Mouse (Mus musculus): ENCODE measurements at regions not wholly inside any gene's neighbourhood (a gene's known extent, or its start where the extent isn't known, plus 50 kb on each side); places are given as distances from the start of the nearest gene placed in this dataset.
A peak's percentile ranks its signal among the peaks of the same experiment; 100 is the strongest.
"Not testable (repeated sequence)": the region's sequence is repeated elsewhere in the genome, so short reads cannot be mapped to it uniquely, and the experiment has no call there.

DNA sequence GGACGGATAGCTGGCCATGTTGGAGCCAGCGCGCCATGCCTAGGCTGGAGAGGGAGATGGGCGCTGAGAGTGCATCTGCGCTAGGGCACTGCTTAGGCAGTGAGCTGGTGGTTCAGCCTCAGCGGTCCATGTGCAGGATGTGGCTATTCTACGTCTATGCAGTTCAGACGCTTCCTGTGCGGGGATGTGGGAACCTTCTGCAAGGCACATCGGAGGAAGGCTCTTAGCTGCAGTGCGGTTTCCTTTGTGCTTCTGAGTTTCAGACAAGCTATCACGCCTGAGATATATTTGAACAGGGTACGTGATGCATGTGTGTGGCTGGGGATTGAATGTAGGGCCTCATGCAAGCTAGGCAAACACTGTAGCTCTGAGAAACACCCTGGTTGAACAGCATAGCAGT is 54.4 kb upstream of the Lrpprc start:
- DNase-seq (ENCODE audit: low spot score): no peak

DNA sequence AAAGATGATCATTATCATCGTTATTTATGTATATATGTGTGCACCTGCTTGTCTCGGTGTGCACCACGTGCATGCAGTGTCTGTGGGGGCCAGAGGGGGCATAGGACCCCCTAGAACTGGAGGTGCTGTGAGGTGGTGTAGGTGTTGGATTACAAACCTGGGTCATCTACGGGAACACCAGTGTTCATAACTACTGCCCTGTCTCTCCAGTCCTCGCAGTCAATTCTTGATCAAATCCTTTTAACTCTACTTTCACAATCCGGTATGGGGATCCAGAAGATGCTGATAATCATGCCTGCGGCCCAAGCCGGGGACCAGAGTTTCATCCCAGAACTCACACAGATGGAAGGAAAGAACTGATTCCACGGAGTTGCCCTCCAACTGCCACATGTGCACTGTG is 55.6 kb upstream of the Lrpprc start:
- no peak for DNase-seq (ENCODE audit: low spot score)

DNA sequence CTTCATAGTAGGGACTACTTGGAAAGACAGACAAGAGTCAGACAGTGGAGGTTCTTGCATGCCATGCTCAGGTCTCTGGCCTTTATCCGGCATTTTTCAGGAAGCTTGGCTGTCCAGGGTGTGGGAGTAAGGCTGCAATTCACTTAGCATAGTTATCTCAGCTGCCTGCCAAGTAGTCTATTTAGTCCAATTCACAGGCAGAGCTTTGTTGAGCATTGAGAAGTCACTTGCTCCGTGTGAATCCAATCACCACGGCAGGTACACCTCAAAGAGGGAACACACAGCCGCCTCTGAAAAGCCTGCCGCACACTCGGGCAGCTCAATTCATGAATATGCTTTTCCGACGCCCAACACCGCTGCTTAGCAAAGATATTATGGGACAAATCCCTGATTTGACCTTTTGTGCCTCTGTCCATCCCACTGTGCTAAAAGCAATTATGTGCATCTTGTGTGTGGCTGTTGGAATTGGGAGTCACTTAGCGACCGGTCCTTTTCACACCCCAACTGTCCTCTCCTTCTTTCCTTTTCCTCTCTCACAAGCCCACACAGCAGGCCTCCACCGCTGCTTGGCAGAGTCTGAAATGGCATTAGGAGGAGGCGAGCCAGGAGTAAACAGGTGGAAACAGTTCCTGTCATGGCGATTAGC is 57.9 kb upstream of the Lrpprc start:
- DNase-seq (ENCODE audit: low spot score): no peak

DNA sequence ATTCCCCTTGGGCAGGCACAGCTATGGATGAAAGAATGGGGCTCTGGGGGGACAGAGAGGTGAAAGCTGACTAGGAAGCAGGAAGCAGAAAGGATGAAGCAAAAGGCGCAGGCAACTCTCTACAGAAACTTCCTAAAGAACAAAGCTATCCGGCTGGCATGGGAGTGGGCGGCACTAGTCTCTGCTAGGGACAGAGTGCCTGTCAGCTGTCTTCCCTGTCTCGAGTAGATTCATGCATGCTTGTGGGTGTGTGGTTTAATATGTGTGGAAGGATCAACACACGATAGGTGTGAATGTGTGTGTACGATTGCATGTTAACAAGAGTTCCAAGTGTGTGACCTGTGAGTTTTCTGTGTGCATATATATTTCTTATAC is 58.4 kb upstream of the Lrpprc start:
- DNase-seq (ENCODE audit: low spot score): no peak

DNA sequence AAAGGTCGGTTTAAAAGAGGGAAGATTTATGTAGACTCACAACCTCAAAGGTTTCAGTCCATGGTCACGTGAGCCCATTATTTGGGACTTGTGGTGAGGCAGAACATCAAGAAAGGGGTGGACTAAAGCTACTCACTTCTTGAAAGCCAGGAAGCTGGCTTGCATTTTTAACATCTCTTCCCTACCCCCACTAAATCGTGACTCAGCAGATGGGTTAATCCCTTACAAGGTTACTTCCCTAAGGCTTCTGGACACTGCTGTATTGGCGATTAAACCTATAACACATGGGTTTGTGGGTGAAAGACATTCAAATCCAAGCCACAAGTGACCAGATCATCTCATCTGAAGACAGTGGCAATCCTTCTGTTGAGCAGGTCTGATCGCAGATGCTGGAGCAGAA is 59.9 kb upstream of the Lrpprc start:
- no peak for DNase-seq (ENCODE audit: low spot score)

DNA sequence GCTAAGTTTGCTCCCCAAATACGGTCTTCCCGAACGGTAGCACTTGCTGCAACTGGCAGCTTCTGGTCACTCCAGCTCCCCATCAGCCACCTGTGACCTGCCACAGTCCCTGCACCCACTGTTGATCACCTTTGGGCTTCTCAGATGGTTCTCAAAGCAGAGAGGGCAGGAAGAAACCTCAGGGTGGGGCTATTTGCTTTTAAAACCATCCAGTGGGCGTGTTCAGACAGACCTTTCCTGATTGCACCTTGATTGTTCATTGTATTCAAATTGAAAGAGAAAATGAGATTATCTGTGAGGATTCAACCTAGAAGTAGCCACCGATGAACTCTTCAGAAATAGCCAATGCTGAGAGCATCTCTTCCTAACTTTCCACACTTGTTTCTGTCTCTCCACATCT is 60.3 kb upstream of the Lrpprc start:
- no peak for DNase-seq (ENCODE audit: low spot score)

DNA sequence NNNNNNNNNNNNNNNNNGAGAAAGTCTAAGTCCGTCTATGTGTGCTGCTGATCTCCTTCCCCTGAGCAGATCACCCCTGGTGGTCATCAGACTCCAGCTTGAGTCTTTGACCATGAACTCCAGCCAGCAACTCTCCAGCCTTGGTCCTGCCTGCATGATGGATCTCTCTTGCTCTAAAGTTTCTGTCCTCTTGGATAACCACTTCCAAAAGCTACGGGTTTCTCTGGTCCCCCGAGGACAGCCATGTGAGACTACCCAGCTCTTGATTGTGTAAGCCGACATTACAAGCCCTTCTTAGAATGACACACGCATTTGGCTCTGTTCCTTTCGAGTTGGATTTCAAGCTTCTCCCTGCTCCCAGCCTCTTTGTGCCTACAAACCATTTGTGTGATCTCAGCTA is 66.4 kb upstream of the Lrpprc start:
- DNase-seq (ENCODE audit: low spot score): no peak

DNA sequence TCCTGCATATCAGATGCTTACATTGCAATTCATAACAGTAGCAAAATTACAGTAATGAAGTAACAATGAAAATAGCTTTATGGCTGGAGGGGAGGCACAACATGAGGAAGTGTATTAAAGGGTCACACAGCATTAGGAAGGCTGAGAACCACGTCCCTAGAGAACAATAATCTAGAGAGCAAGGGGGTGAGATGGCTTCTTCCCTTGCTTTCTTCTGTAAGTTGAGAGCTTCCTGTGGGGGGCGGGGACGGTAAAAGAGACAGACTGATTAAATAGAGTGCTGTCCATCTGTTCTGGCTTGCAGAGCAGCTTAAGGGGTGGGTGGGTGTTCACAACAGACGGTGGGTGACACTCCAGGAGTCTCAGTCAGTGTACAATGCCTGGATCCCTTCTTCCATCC is 68.2 kb upstream of the Lrpprc start:
- DNase-seq (ENCODE audit: low spot score): no peak

DNA sequence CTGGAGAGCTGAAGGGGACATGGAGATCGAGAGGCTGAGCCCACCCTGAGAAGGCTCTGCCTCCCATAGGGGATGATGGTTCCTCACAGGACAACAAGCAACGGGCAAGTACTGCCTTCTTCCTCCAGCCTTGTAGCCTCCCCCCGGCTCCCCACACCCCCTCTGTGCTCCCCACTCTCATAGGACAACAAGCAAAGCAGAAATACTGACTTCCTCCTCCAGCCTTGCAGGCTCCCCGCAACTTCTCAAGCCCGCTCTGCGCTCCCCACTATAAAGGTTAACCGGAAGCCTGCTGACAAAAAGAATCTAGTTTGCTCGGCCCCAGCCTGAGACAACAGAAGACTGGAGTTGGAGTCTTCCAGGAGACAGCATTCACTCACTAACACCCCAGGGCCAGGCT is 69.3 kb upstream of the Lrpprc start:
- DNase-seq (ENCODE audit: low spot score): no peak

DNA sequence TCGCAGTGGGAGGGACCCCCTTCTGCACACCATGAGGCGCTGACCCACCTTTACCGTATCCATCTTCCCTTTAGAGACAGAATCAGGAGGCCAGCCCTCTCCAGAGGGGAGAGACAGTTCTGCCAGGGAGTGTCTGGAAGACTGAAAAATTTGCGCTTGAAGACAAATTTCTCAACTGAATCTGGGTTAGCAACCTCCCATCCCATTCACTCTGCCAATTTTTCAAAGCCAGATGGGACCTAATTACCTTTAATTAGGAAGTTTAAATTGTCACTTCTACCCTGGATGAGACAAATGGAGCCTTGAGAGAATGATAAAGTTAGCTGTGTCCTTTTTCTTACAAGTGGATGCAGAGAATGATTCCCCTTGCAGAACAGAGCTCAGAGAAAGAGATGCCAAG is 70.2 kb upstream of the Lrpprc start:
- DNase-seq (ENCODE audit: low spot score): no peak

DNA sequence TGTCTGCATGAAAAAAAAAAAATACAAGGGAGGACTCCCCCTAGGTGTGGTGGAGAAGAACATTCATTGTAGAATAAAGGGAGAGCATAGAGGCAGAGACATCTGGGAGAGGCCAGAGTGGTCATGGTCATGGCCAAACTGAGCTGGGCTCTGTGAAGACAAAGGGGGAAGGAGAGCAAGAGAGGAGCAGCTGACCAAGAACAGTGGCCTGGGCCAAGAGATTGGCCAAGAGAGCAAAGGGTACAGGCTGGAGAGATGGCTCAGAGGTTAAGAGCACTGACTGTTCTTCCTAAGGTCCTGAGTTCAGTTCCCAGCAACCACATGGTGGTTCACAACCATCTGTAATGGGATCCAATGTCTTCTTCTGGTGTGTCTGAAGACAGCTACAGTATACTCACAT is 73.6 kb upstream of the Lrpprc start:
- DNase-seq (ENCODE audit: low spot score): not testable (repeated sequence)

DNA sequence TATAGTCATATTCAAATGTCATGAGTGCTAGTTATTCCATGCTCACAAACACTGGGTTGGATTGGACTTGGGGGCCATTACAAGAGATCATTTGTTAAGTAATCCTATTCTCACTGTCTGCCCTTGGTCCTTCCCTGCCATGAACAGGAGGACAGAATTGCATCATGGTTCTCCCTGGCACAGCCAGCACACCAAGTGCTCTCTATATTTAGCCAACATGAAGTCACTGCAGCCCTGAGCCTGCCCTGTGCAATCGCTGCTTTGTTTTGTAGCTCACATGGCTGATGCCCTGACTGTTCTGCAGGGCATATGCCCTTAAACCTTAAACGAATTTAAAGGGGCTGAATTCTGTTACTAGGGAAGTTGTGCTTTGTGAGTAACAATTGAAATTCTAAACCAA is 74.6 kb upstream of the Lrpprc start:
- no peak for DNase-seq (ENCODE audit: low spot score)

DNA sequence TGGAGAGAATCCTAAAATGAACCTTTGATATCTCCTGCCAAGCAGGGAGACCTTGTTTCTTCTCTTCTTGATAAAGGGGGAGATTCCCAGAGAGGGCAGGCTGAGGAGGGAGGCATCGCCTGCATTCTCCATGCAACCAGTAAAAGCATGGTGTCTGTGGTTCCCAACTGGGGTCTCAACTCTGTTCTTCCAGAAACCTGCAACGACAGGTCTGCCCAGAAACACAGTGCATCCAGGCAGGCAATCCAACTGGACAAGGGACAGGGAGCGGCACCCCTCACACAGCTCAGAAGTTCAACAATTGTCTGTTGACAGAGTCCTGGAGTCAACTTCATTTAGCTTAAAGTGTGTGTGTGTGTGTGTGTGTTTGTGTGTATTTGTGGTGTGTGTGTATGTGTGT is 75.0 kb upstream of the Lrpprc start:
- no peak for DNase-seq (ENCODE audit: low spot score)

DNA sequence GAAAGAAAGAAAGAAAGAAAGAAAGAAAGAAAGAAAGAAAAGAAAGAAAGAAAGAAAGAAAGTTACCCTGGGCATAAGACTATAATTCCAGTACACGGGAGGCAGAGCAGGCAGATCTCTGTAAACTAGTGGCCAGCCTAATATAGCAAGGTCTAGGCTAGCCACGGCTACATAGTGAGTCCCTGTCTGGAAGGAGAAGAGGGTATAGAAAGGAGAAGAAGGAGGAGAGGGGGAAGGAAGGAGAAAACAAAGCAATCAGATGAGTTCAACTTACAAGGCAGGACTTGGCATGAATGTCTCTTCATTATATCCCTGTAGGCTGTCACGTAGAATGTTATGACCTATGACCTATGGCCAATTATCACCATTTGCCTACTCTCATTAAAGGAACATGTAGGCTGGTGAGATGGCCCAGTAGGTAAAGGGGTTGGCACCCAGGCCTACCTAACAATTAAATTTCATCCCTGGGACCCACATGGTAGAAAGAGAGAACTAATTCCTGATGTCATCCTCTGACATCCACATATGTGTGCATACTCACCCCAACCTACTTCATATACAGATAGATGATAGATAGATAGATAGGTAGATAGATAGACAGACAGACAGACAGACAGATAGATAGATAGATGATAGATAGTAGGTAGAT is 78.6 kb upstream of the Lrpprc start:
- no peak for DNase-seq (ENCODE audit: low spot score)

DNA sequence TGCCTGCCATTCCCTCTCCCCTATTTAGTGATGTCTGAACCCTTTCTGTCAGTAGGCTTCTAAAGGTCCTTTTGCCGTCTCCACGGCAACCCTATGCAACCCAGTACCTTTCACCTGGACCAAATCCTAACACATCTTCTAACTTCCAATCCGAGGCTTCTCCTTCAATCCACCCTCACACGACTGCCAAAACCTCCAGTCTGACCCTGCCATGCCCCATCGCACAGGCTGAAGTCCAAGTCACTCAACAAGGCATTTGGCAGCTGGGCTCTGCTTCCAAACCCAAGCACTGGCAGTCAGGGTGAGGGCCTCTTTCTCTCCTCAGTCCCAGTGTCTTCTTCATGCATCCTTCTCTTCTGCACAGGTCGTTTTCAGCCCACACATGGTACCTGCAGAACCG is 83.0 kb upstream of the Lrpprc start:
- peak; percentile 17 for DNase-seq (ENCODE audit: low spot score)

DNA sequence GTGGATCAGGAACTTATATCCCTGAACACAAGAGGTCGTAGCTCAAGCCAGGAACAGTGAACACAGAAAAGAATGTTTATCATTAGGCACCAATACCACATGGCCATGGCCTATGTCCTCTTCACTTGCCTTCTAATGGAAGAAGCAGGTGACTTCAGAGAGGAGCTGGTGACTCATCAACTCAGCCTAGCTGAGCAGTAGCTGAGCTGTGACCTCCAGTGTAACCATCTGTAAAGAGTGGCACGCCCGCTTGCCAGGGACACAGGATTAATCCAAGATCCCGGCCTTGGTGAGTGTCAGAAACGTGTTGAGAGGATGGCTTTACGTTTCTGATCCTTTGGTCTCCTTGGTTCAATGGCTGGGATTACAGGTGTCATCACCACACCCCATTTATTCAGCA is 82.0 kb upstream of the Ppm1b start:
- no peak for DNase-seq (ENCODE audit: low spot score)

DNA sequence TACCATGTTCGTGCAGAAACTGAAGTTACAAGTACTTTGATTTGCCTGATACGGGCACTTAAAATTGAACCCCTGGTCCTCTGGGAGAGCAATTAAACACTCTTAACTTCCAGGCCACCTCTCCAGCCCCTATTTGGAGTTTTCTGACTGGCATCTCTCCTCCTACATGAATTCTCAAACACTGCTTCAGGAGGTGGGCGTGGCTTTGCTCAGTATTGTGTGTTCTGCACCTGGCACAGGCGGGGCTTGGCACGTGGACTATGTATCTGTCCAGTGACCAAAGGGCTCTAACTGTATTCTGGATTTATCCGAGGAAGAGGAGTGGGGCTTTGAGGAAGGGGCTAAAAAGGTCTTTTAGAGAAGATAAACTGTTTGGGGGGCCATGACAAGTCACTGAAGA is 81.5 kb upstream of the Ppm1b start:
- DNase-seq (ENCODE audit: low spot score): no peak

DNA sequence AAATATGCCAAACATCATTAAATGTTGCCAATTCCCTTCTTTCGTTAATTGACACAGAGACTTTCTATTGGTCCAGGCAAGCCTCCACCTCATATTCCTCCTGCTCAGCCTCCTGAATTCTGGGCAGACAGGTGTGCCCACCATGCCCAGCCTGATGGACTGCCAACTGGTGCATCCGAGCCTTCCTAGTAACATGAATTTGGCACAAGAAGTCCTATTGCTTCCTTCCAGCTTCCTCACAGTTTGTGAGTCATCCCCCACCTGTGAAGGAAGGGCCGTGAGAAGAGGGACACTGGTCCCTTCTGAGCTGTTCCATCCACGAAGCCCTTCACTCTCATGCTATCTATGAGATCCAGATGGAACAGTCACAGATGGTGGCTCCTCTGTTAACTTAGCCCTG is 80.5 kb upstream of the Ppm1b start:
- no peak for DNase-seq (ENCODE audit: low spot score)

DNA sequence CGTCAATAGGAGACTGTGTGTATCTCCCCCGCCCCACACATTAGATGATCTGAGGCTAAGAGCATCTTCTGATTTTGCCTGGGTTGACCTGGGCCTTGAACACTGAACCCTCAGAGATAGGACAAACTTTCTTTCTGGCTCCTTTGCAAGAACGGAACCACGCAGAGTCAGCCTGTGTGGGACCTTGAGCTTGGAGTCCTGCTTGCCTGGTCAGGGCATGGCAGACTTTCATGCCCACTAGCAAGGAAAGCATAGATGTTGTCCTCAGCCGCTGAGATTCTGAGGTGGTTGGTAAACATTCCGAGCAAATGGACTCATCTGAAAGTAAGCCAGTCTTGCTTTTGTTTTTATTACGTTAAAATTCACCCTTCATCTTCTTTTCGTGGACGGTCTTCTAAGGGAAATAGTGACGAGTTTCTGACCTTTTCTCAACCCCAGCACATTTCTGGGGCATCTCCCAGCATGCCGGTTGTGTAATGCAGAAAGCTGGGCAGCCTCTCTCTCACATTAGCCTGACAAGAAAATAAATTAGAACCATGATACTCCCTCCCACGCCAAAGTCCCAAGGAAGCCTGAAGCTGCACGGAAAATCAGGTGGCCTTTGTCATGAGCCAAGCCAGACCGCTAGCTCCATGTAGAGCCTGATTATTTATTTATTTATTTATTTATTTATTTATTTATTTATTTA is 79.2 kb upstream of the Ppm1b start:
- DNase-seq (ENCODE audit: low spot score): peak; percentile 10

DNA sequence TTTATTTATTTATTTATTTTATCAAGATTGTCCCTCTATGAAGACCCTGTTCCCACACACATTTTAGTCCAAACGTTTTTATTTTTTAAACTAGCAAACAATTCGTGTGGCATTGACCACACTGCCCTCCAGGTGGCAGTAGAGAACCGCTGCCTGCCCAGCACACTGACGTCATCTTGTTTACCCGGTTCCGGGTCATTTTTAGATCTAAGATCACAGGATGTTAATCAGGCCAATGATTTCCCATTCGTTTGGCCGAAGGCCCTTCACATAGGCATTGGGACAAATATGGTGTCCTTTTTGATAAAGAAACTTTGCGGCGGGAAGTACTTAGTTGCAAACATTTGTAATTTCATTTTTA is 78.7 kb upstream of the Ppm1b start:
- peak; percentile 62 for DNase-seq (ENCODE audit: low spot score)

DNA sequence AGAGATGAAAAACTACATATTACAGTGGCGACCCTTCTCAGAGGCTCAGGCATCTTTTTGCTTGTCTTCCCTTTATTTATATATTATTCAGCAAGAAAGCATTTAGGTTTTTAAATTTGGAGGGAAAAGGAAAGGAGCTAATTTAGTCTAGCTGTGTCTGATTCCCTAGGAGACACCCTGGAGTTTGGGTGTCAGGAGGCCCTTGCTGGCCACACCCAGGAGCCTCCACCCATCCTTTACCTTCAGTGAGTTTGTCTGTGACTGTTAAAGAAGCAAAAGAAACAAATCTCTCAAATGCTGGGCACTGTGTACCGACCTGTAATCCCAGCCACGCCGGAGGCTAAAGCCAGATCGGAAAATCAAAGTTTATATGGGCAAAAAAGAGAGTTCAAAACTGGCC is 78.2 kb upstream of the Ppm1b start:
- DNase-seq (ENCODE audit: low spot score): no peak

DNA sequence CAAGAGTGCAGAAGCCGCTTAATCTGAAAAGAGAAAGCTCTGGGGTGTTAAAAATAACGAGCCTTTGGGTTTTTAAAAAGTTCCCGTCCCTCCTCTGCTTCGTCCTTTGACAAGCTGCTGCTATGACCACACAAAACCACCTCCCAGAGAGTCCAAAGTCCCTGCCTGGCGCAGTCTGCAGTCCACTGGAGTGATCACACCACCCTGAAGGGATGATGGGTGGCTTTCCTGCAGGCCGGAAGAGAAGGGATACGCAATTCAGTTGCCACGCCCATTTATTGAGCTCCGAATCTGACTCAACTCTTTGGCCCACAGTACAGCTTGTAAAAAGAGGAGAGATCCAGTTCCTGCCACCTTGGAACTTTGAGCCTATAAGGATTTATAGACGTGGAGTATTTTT is 77.4 kb upstream of the Ppm1b start:
- DNase-seq (ENCODE audit: low spot score): no peak

DNA sequence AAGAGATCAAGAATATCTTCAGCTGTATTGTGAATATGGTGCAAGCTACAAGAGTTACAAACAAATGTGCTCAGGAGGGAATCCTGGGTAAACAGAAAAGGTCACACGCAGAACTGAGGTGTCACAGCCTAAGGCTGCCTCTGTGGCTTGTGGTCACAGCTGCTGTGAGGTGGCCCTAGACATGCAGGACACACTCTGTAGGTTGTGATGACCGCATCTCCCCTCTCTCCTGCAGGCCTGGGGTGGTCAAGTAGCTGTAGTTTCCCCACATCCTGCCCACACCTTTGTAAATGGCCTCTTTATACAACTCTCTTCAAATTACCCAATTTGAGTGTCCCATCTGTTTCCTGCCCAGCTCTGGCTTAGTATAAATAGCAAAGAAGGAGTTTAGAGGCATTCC is 75.6 kb upstream of the Ppm1b start:
- DNase-seq (ENCODE audit: low spot score): no peak

DNA sequence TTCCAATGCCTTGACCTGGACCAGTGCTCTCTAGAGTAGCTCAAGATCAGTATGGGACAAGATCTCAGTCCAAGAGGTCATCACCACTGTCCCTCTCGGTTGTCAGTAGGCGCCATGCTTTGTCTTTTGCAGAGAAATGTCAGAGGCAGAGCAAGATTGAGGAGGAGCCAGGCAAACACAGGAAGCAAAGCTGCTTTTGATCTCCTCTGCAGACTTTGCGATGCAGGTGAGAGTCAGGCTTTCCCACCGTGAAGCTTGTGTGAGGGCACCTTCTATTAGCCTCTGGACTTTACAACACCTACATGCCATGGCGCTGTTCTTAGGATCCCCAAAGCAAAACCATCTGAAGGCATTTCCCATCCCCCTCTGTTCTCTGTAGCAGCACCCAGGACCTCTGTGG is 68.0 kb upstream of the Ppm1b start:
- no peak for DNase-seq (ENCODE audit: low spot score)
